Mouse (Mus musculus) hindbrain, embryonic 16.5 days (tissue): ENCODE results near the gene 4930524J08Rik. TPM values are rescaled to one million over a fixed set of nuclear protein-coding genes. Genes with fewer than 3 reads are reported as not detected.

ENCODE experiments used
- ATAC-seq: fragments of 200-750 bp; cut with Nextera tagmentation; 2 replicates; pipeline ENCODE4 v1.8.0; 2017; ENCODE audit warnings: moderate TSS enrichment, moderate library complexity
- H3K27ac ChIP-seq: fragments of 300-500 bp; sonication (generic); 2 replicates; pipeline ENCODE4 v1.5.1; 2014; ENCODE audit warnings: low read depth, mild to moderate bottlenecking, control low read depth, low read length, moderate library complexity
- H3K27me3 ChIP-seq: fragments of 300-500 bp; sonication (generic); replicated peaks from 2 replicates; pipeline ENCODE4 v1.6.1; 2014; ENCODE audit warnings: low read length; ENCODE audit not compliant: control insufficient read depth, insufficient read depth
- H3K36me3 ChIP-seq: fragments of 300-500 bp; sonication (generic); 2 replicates; pipeline ENCODE4 v1.6.1; 2014; ENCODE audit warnings: mild to moderate bottlenecking, low read length, moderate library complexity, mixed read lengths; ENCODE audit not compliant: control insufficient read depth, insufficient read depth
- H3K4me1 ChIP-seq: fragments of 300-500 bp; sonication (generic); 2 replicates; pipeline ENCODE4 v1.6.1; 2014; ENCODE audit warnings: low read depth, low read length; ENCODE audit not compliant: control insufficient read depth, insufficient read depth
- H3K4me2 ChIP-seq: fragments of 300-500 bp; sonication (generic); 2 replicates; pipeline ENCODE4 v1.6.1; 2014; ENCODE audit warnings: mild to moderate bottlenecking, low read length, control low read depth, moderate library complexity
- H3K4me3 ChIP-seq: fragments of 300-500 bp; sonication (generic); 2 replicates; pipeline ENCODE4 v1.5.1; 2014; ENCODE audit warnings: mild to moderate bottlenecking, low read length, control low read depth, moderate library complexity
- H3K9ac ChIP-seq: fragments of 300-500 bp; sonication (generic); 2 replicates; pipeline ENCODE4 v1.6.1; 2014; ENCODE audit warnings: low read depth, mild to moderate bottlenecking, control low read depth, low read length, moderate library complexity
- H3K9me3 ChIP-seq: fragments of 300-500 bp; sonication (generic); 2 replicates; pipeline ENCODE4 v1.6.1; 2014; ENCODE audit warnings: mild to moderate bottlenecking, low read length, moderate library complexity; ENCODE audit not compliant: control insufficient read depth
- WGBS: fragments of 180-500 bp; shearing (Covaris S2); extraction: QIAGEN DNeasy Blood & Tissue Kit; methylation state at CpG from one replicate; pipeline ENCODE4 v1.1.7; 2014; 5-methylcytosine and 5-hydroxymethylcytosine counted together
- polyA plus RNA-seq: library from polyadenylated mRNA; unstranded; fragments of >200 nt; fragmentation: Nextera tagmentation; extraction: Ambion mirVana; gene quantifications from 2 replicates; pipeline ENCODE4 v1.2.1, GENCODE M21; 2015

The 4930524J08Rik gene
- 2.7 and 2.8 TPM in 2 replicates for polyA plus RNA-seq

- peak within 1 kb of the TSS; percentile 99 for H3K27ac ChIP-seq
- H3K9me3 ChIP-seq, result no peaks in the 10 kb centered on the region
- peak within 1 kb of the TSS; percentile 76 for H3K4me3 ChIP-seq
- H3K4me1 ChIP-seq, result peaks cover 18% of the 10 kb centered on the region
- H3K9ac ChIP-seq, result peak within 1 kb of the TSS; percentile 97
- WGBS, result under 1% methylated on average over 94 of the region's 97 CpGs
- peak; percentile 98 for ATAC-seq
- peak within 1 kb of the TSS; percentile 91 for H3K4me2 ChIP-seq
- no peaks in the 10 kb centered on the region for H3K27me3 ChIP-seq
- H3K36me3 ChIP-seq, result no peaks in the 10 kb centered on the region
Measured at GRCm38 (mm10) chr5:99978699-99979442, at the start of gene 4930524J08Rik, which contains the start of gene Hnrnpd. TSS of gene 4930524J08Rik (plus strand) at chr5:99979061. TSS of gene Hnrnpd (minus strand) at chr5:99978938.

DNA sequence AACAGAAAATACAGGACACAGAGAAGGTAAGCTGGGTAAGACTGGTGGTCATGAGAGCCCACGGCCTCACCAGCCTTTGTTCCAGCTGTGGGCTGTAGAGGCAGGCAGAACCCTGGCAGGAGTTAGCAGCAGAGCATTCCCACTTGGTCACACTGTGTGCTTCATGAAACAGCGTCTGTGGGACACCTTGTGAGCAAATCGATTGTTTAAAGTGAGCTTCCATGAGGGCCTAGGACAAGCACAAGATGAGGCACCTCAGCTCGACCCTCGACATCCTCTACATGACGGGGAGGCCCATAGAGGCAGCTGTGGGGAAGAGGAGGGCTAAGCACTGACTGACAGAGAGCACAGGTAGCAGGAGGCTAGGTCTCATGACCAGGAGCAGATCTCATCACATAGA lies 47.0 kb upstream of the 4930524J08Rik start:
- no peak overlapping the region for H3K4me2 ChIP-seq
- 86% methylated on average over 6 of the region's 6 CpGs for WGBS

DNA sequence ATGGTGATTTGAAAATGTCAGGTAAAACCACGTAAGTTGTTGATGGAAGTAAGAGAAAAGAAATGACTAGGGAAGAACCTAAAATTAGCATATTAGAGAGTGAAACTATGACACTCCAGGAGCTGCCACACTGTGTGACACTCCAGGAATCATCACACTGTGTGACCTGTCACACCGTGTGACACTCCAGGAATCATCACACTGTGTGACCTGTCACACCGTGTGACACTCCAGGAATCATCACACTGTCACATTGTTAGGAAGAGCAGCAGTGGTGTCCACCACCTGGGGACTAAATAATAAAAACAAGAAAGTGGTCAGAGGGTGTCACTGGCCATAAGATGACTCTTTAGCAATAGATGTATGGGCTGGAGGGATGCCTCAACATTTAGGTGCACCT lies 39.4 kb upstream of the 4930524J08Rik start:
- Histone ChIP-seq H3K9me3 (0 out of 2 replicates have a peak, but pooled peaks cover 2% of the 10 kb centered on the region), H3K9ac (no peak overlapping the region), H3K27me3 (no peaks in the 10 kb centered on the region), H3K27ac (no peak overlapping the region), H3K4me1 (no peaks in the 10 kb centered on the region), H3K36me3 (no peaks in the 10 kb centered on the region), H3K4me3 (no peak overlapping the region), H3K4me2 (no peak overlapping the region)
- ATAC-seq, result 0 out of 2 replicates have a peak, but pooled peaks have one; percentile 37
- 71% methylated on average over 3 of the region's 3 CpGs for WGBS

More for the DNA sequence above, 47.0 kb upstream of the 4930524J08Rik start:
- H3K27me3 ChIP-seq, result no peaks in the 10 kb centered on the region
- no peaks in the 10 kb centered on the region for H3K9me3 ChIP-seq
- no peak for ATAC-seq
- no peak overlapping the region for H3K4me3 ChIP-seq
- no peak overlapping the region for H3K27ac ChIP-seq
- no peaks in the 10 kb centered on the region for H3K4me1 ChIP-seq
- no peaks in the 10 kb centered on the region for H3K36me3 ChIP-seq
- no peak overlapping the region for H3K9ac ChIP-seq

DNA sequence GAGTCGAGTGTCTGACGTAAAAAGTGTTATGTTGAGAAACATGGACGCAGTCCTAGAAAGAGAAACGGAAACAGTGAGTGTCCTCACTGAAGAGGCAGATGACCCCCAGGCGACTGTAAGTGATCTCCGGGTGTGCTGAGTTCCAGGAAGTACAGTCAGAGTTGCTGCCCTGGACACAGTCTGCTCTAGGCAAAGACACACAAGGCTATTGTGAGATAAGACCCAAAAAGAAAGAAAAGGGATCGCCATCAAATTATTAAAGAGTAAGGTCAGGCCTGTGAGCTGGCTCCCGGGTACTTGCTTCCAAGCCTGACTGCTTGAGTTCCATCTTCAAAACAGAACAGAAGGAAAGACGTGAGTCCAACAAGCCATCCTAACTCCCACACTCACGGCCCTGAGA lies 37.6 kb upstream of the 4930524J08Rik start:
- Histone ChIP-seq H3K4me3 (no peak overlapping the region), H3K27me3 (no peaks in the 10 kb centered on the region), H3K9ac (no peak overlapping the region), H3K27ac (no peak overlapping the region), H3K4me2 (no peak overlapping the region), H3K9me3 (peaks cover 8% of the 10 kb centered on the region; the same call in 1 of the 2 replicates), H3K4me1 (no peaks in the 10 kb centered on the region), H3K36me3 (0 out of 2 replicates have a peak, but pooled peaks cover 2% of the 10 kb centered on the region)
- no peak for ATAC-seq
- 79% methylated on average over 10 of the region's 10 CpGs for WGBS

DNA sequence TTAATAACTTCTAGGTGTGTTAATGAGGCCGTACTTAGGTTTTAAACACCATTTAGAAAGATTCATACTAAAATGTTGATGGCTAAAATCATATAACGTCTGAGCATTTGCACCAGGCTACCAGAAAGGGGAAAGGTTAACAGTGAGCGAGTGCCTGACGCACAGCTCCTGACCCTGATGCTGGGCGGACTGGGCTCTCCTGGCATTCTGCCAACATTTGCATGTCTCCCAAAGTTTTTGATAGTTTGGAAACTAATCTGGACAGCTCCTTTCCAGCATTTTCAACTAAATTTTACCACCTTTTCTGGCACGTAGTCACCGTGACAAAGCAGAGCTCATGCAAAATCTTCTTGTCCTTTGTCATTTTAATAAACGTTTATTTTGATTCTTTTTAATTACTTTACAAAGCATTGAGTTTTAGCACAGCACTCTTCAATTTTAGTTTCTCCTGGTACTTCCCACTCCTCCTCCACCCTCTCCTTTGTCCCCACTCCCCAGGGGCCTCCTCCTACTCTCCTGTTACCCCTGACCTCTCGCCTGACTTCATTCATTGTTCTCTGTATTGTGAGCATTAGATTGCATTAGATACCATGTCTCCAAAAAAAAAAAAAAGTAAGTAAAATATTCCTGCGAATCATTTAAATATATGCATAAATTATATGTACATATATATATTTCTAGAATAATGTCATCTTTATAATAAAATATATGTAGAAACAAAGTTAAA lies 36.9 kb upstream of the 4930524J08Rik start:
- WGBS, result 35% methylated on average over 10 of the region's 10 CpGs
- H3K9me3 ChIP-seq, result peaks cover 8% of the 10 kb centered on the region; the same call in 1 of the 2 replicates

DNA sequence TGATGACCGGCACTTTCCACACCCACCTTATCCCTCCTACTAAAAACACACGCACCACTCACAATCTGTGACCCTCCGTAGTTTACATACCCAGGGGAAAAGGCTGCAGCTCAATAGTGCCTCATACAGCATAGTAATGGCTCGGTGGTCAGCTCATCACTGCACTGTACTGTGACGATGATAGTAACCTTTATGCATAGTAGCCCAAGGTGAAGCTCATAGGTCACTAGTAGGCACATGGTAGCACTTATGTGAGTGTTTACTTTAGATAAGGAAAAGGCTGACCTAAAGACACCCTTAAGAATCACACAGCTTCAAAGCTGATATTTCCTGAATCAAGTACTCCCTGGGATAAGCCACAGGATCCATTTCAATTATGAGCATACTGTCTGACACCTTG lies 26.3 kb upstream of the 4930524J08Rik start:
- ATAC-seq, result no peak
- Histone ChIP-seq H3K4me1 (no peaks in the 10 kb centered on the region), H3K36me3 (no peaks in the 10 kb centered on the region), H3K27me3 (no peaks in the 10 kb centered on the region), H3K9me3 (no peaks in the 10 kb centered on the region), H3K9ac (no peak overlapping the region), H3K4me3 (no peak overlapping the region), H3K4me2 (no peak overlapping the region), H3K27ac (no peak overlapping the region)
- WGBS, result 85% methylated on average over 5 of the region's 5 CpGs

More for the DNA sequence above, 36.9 kb upstream of the 4930524J08Rik start:
- Histone ChIP-seq H3K4me1 (no peaks in the 10 kb centered on the region), H3K4me3 (no peak overlapping the region), H3K9ac (no peak overlapping the region), H3K36me3 (0 out of 2 replicates have a peak, but pooled peaks cover 2% of the 10 kb centered on the region), H3K27ac (no peak overlapping the region), H3K4me2 (no peak overlapping the region), H3K27me3 (no peaks in the 10 kb centered on the region)
- ATAC-seq, result no peak

- H3K27ac ChIP-seq, result no peak overlapping the region
- WGBS, result 4% methylated on average over 1 of the region's 1 CpGs
- H3K4me1 ChIP-seq, result no peaks in the 10 kb centered on the region
- no peak overlapping the region for H3K9ac ChIP-seq
- H3K4me2 ChIP-seq, result no peak overlapping the region
- peaks cover 3% of the 10 kb centered on the region for H3K36me3 ChIP-seq
- no peaks in the 10 kb centered on the region for H3K9me3 ChIP-seq
- ATAC-seq, result no peak
- H3K27me3 ChIP-seq, result no peaks in the 10 kb centered on the region
- H3K4me3 ChIP-seq, result no peak overlapping the region
Measured at GRCm38 (mm10) chr5:99953883-99954282, 25.0 kb upstream of the 4930524J08Rik start.

DNA sequence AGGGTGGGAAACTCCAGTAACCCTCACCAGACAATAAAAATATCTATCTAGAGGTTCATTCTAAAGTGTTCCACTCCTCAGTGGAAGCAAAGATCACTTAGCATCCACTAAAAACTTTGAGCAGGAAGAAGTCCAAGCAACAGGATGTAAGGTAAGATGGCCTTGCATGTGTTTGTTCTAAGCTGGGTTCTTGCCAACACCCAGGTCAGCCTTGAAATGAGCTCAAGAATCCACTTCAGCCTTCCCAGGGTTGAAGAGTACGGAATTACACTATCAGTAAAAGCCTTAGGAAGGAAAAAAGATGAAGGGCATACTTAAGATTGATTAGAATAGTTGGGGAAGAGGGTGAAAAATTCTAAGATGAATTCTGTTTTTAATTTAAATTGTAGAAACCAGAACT lies 20.2 kb upstream of the 4930524J08Rik start:
- 91% methylated on average over 1 of the region's 1 CpGs for WGBS

More for the DNA sequence above, 20.2 kb upstream of the 4930524J08Rik start:
- H3K36me3 ChIP-seq, result peaks cover 20% of the 10 kb centered on the region
- H3K4me3 ChIP-seq, result no peak overlapping the region
- H3K9me3 ChIP-seq, result no peaks in the 10 kb centered on the region
- H3K4me2 ChIP-seq, result no peak overlapping the region
- H3K9ac ChIP-seq, result no peak overlapping the region
- H3K4me1 ChIP-seq, result no peaks in the 10 kb centered on the region
- no peak overlapping the region for H3K27ac ChIP-seq
- ATAC-seq, result no peak
- no peaks in the 10 kb centered on the region for H3K27me3 ChIP-seq
